Mouse (Mus musculus) MN1 (cell line): ENCODE measurements at regions not wholly inside any gene's neighbourhood (a gene's known extent, or its start where the extent isn't known, plus 50 kb on each side); places are given as distances from the start of the nearest gene placed in this dataset.
A peak's percentile ranks its signal among the peaks of the same experiment; 100 is the strongest.

ENCODE experiments used
- DNase-seq: peaks from one replicate; pipeline ENCODE4 v3.0.0-alpha.2; 2016; ENCODE audit warnings: low spot score

- no peak for DNase-seq
Observed at GRCm38 (mm10) chr15:64434502-64434901, 374.2 kb upstream of the Fam49b start.

GRCm38 (mm10) chr15:64434908-64435307 is 374.6 kb upstream of the Fam49b start:
- DNase-seq: no peak

GRCm38 (mm10) chr15:64445076-64445475 is 372.4 kb upstream of the Gm21798 start:
- DNase-seq: peak; percentile 29

- DNase-seq: no peak
Observed at GRCm38 (mm10) chr15:64446411-64447072, 371.0 kb upstream of the Gm21798 start.

GRCm38 (mm10) chr15:64447239-64447952 is 370.1 kb upstream of the Gm21798 start:
- DNase-seq: no peak

- DNase-seq: no peak
Observed at GRCm38 (mm10) chr15:64448581-64449140, 368.8 kb upstream of the Gm21798 start.

- DNase-seq: no peak
Observed at GRCm38 (mm10) chr15:64470743-64471142, 346.8 kb upstream of the Gm21798 start.

GRCm38 (mm10) chr15:64471597-64471996 is 345.9 kb upstream of the Gm21798 start:
- no peak for DNase-seq

GRCm38 (mm10) chr15:64474236-64474635 is 343.3 kb upstream of the Gm21798 start:
- no peak for DNase-seq

GRCm38 (mm10) chr15:64477131-64477530 is 340.4 kb upstream of the Gm21798 start:
- no peak for DNase-seq

- no peak for DNase-seq
Observed at GRCm38 (mm10) chr15:64480625-64481024, 336.9 kb upstream of the Gm21798 start.

- no peak for DNase-seq
Observed at GRCm38 (mm10) chr15:64481226-64481625, 336.3 kb upstream of the Gm21798 start.

GRCm38 (mm10) chr15:64482960-64483359 is 334.5 kb upstream of the Gm21798 start:
- DNase-seq: no peak

- no peak for DNase-seq
Observed at GRCm38 (mm10) chr15:64487801-64488200, 329.7 kb upstream of the Gm21798 start.

- DNase-seq: no peak
Observed at GRCm38 (mm10) chr15:64500783-64501182, 316.7 kb upstream of the Gm21798 start.

- DNase-seq: no peak
Observed at GRCm38 (mm10) chr15:64501479-64501878, 316.0 kb upstream of the Gm21798 start.

GRCm38 (mm10) chr15:64504751-64505150 is 312.7 kb upstream of the Gm21798 start:
- no peak for DNase-seq

- DNase-seq: no peak
Observed at GRCm38 (mm10) chr15:64510649-64511048, 306.8 kb upstream of the Gm21798 start.

GRCm38 (mm10) chr15:64511176-64511575 is 306.3 kb upstream of the Gm21798 start:
- DNase-seq: peak; percentile 50

- no peak for DNase-seq
Observed at GRCm38 (mm10) chr15:64512615-64513014, 304.9 kb upstream of the Gm21798 start.

GRCm38 (mm10) chr15:64513501-64514097 is 303.9 kb upstream of the Gm21798 start:
- no peak for DNase-seq

GRCm38 (mm10) chr15:64515179-64515578 is 302.3 kb upstream of the Gm21798 start:
- DNase-seq: no peak

- DNase-seq: no peak
Observed at GRCm38 (mm10) chr15:64519207-64519628, 298.3 kb upstream of the Gm21798 start.
